Mouse (Mus musculus) megakaryocyte, adult 5-6 weeks (primary cell): ENCODE results near the gene Ccr1l1. TPM values are rescaled to one million over a fixed set of nuclear protein-coding genes. Genes with fewer than 3 reads are reported as not detected.

Experiments
- ATAC-seq: 2 replicates; pipeline ENCODE4 v1.8.0; 2016; ENCODE audit warnings: mild to moderate bottlenecking, inconsistent platforms; ENCODE audit not compliant: poor library complexity, severe bottlenecking
- total RNA-seq, 2 experiments: library from RNA; stranded (forward) in 1 of 2; stranded (reverse) in 1 of 2; fragments of 153-499, 151-499 nt in 1 of 2; fragments of 221-1000, 200-1000 nt in 1 of 2; gene quantifications; 2 replicates each; pipeline versions ENCODE4 v1.2.3 to v1.2.4; 2015 to 2017

Ccr1l1 gene
- total RNA-seq, 2 experiments from 2014 or later = 1.0 TPM; not detected in 1

GRCm38 (mm10) chr9:123964776-123965175 is 13.4 kb downstream of the Ccr1l1 start:
- peak; percentile 64 for ATAC-seq

GRCm38 (mm10) chr9:123960161-123960560 is 18.0 kb downstream of the Ccr1l1 start:
- no peak for ATAC-seq

GRCm38 (mm10) chr9:123957911-123958413 is 20.2 kb downstream of the Ccr1l1 start:
- peak; percentile 38; the same call in 1 of the 2 replicates for ATAC-seq

- no peak for ATAC-seq
These were observed 21.3 kb downstream of the Ccr1l1 start for GRCm38 (mm10) chr9:123956892-123957291.

GRCm38 (mm10) chr9:123953551-123953950 is 24.7 kb downstream of the Ccr1l1 start:
- peak; percentile 57 for ATAC-seq

- peak; percentile 55 for ATAC-seq
These were observed 27.0 kb downstream of the Ccr1l1 start for GRCm38 (mm10) chr9:123951176-123951575.

- peak; percentile 54 for ATAC-seq
These were observed 28.8 kb downstream of the Ccr1l1 start for GRCm38 (mm10) chr9:123949432-123949831.

GRCm38 (mm10) chr9:123947815-123948214 is 30.4 kb downstream of the Ccr1l1 start:
- no peak for ATAC-seq

GRCm38 (mm10) chr9:123942025-123942424 is 36.2 kb downstream of the Ccr1l1 start:
- peak; percentile 61 for ATAC-seq

- ATAC-seq = peak; percentile 51
These were observed 36.9 kb downstream of the Ccr1l1 start for GRCm38 (mm10) chr9:123941316-123941715.

- ATAC-seq = no peak
These were observed 37.6 kb downstream of the Ccr1l1 start for GRCm38 (mm10) chr9:123940628-123941027.

GRCm38 (mm10) chr9:123940168-123940567 is 38.0 kb downstream of the Ccr1l1 start:
- no peak for ATAC-seq

GRCm38 (mm10) chr9:123937989-123938388 is 40.2 kb downstream of the Ccr1l1 start:
- ATAC-seq = peak; percentile 43

GRCm38 (mm10) chr9:123936604-123937280 is 41.5 kb downstream of the Ccr1l1 start:
- peak; percentile 56 for ATAC-seq

GRCm38 (mm10) chr9:123935776-123936175 is 42.4 kb downstream of the Ccr1l1 start:
- ATAC-seq = no peak

GRCm38 (mm10) chr9:123935346-123935745 is 42.9 kb downstream of the Ccr1l1 start:
- no peak for ATAC-seq

GRCm38 (mm10) chr9:123933716-123934445 is 44.3 kb downstream of the Ccr1l1 start:
- no peak for ATAC-seq

GRCm38 (mm10) chr9:123932911-123933675 is 45.1 kb downstream of the Ccr1l1 start:
- ATAC-seq = no peak

- peak; percentile 43 for ATAC-seq
These were observed 46.2 kb downstream of the Ccr1l1 start for GRCm38 (mm10) chr9:123931761-123932700.

GRCm38 (mm10) chr9:123930926-123931325 is 47.3 kb downstream of the Ccr1l1 start:
- ATAC-seq = no peak
